Mouse (Mus musculus): ENCODE results near the gene Lrp2. TPM values are rescaled to one million over a fixed set of nuclear protein-coding genes. Genes with fewer than 3 reads are reported as not detected.

The Lrp2 gene
- total and polyA plus RNA-seq, 3 experiments = 0.01 TPM; not detected in 2

DNA sequence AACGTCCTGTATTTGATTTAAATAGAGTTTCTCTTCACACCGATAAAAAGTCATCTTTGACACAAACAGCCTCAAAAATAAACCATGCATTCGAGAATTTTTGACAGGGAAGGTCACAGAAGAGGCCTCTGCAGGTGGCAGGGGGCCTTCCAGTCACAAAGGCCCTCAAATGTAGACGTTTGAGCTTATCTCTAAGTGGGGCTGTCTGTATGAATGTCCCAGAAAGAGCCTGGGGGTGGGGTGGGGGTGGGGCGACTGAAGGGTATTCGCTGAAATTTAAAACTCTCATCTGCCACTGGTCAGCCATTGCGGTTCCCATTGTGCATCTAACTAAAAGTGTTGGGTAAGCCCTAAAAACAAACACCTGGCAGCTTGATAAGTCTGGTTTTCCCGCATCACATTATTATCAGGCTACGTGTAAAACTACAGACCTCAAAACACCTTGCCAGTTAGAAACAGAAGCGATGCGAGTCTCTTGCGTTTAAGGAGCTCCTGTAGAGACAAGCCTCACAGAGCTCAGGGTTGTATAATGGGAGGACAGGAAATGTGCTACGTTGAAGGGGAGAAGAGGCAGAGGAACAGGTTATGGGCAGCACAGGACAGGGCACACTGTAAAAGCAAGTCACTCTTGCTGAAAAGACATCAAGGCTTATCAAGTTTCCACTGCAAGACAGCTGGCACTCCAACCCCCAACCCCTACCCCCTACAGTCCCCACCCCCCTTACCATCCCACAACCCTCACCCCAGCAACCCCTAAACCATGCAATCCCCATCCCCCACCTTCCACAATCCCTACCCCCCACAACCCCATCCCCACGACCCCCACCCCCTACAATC, 55.0 kb downstream of the Lrp2 start:
- Histone ChIP-seq H3K36me3 (ENCODE audit: control insufficient read depth in 1 of 2, insufficient read depth in 2 of 2, low read length in 2 of 2) (no peaks in the 10 kb centered on the region), H3K27ac (ENCODE audit: control insufficient read depth, low read depth, low read length) (no peak overlapping the region), H3K27me3 (ENCODE audit: control insufficient read depth in 1 of 2, insufficient read depth in 2 of 2, low read length in 2 of 2) (no peaks in the 10 kb centered on the region), H3K79me2 (ENCODE audit: control insufficient read depth, insufficient read depth, low read length, poor library complexity) (no peaks in the 10 kb centered on the region), H3K9me3 (replicated peaks; ENCODE audit: insufficient read depth, low read length) (no peaks in the 10 kb centered on the region), H3K4me3 (ENCODE audit: control insufficient read depth in 1 of 2, insufficient read depth in 1 of 2, low read depth in 2 of 2, low read length in 2 of 2) (no peak overlapping the region), H3K4me1 (ENCODE audit: control insufficient read depth in 1 of 2, insufficient read depth in 2 of 2, low read length in 2 of 2) (no peaks in the 10 kb centered on the region), H3K9ac (ENCODE audit: control insufficient read depth, low read depth, low read length, poor library complexity, severe bottlenecking) (no peak overlapping the region)
- no peak for TF ChIP-seq E2F4 (IDR thresholded peaks at IDR 0.05; ENCODE audit: borderline replicate concordance, low read depth, low read length)
- no peak for TF ChIP-seq MAFK (IDR thresholded peaks at IDR 0.05; ENCODE audit: borderline replicate concordance, low read depth, low read length)
- TF ChIP-seq TAL1 (IDR thresholded peaks at IDR 0.05; ENCODE audit: low read length) = no peak
- no peak for TF ChIP-seq MYB (IDR thresholded peaks at IDR 0.05; ENCODE audit: low read depth, low read length)
- TF ChIP-seq NELFE (IDR thresholded peaks at IDR 0.05; ENCODE audit: low read depth, low read length) = no peak
- no peak for TF ChIP-seq POLR2AphosphoS2 (IDR thresholded peaks at IDR 0.05; ENCODE audit: low read length)
- TF ChIP-seq SIN3A (IDR thresholded peaks at IDR 0.05; ENCODE audit: low read length) = no peak
- no peak for TF ChIP-seq ZMIZ1 (IDR thresholded peaks at IDR 0.05; ENCODE audit: low read depth, low read length)
- no peak for TF ChIP-seq MAX (IDR thresholded peaks at IDR 0.05; ENCODE audit: low read length)
- no peak for TF ChIP-seq GATA1 (IDR thresholded peaks at IDR 0.05; ENCODE audit: low read depth, low read length)
- TF ChIP-seq MYC (IDR thresholded peaks at IDR 0.05; ENCODE audit: low read depth, low read length) = no peak
- TF ChIP-seq BHLHE40 (IDR thresholded peaks at IDR 0.05; ENCODE audit: borderline replicate concordance, low read depth, low read length) = no peak
- TF ChIP-seq RAD21 (IDR thresholded peaks at IDR 0.05; ENCODE audit: low read depth, low read length) = no peak
- no peak for TF ChIP-seq CHD2 (IDR thresholded peaks at IDR 0.05; ENCODE audit: low read length)
- TF ChIP-seq ZNF384 (IDR thresholded peaks at IDR 0.05; ENCODE audit: low read depth, low read length) = no peak
- TF ChIP-seq JUND (IDR thresholded peaks at IDR 0.05; ENCODE audit: low read depth, low read length) = no peak
- no peak for TF ChIP-seq SMC3 (IDR thresholded peaks at IDR 0.05; ENCODE audit: low read depth, low read length)
- TF ChIP-seq HCFC1 (IDR thresholded peaks at IDR 0.05; ENCODE audit: low read depth, low read length) = no peak
- no peak for TF ChIP-seq ZC3H11A (IDR thresholded peaks at IDR 0.05; ENCODE audit: low read depth, low read length)
- no peak for TF ChIP-seq GABPA (IDR thresholded peaks at IDR 0.05; ENCODE audit: low read depth, low read length)
- DNase-seq (ENCODE audit: low read depth, low spot score) = no peak

GRCm38 (mm10) chr2:69530126-69530525, 55.7 kb downstream of the Lrp2 start:
- no peak overlapping the region for H3K9ac ChIP-seq (ENCODE audit: control insufficient read depth, low read depth, low read length, poor library complexity, severe bottlenecking)
- no peaks in the 10 kb centered on the region for H3K4me1 ChIP-seq (ENCODE audit: control insufficient read depth in 1 of 2, insufficient read depth in 2 of 2, low read length in 2 of 2)
- H3K27me3 ChIP-seq (ENCODE audit: control insufficient read depth in 1 of 2, insufficient read depth in 2 of 2, low read length in 2 of 2) = 0 out of 4 replicates have a peak, but pooled peaks cover 0 to 1% of the 10 kb centered on the region in 2 experiments
- H3K4me3 ChIP-seq (ENCODE audit: control insufficient read depth in 1 of 2, insufficient read depth in 1 of 2, low read depth in 2 of 2, low read length in 2 of 2) = no peak overlapping the region
- H3K36me3 ChIP-seq (ENCODE audit: control insufficient read depth in 1 of 2, insufficient read depth in 2 of 2, low read length in 2 of 2) = no peaks in the 10 kb centered on the region
- no peaks in the 10 kb centered on the region for H3K9me3 ChIP-seq (replicated peaks; ENCODE audit: insufficient read depth, low read length)
- no peak for TF ChIP-seq POLR2AphosphoS5 (IDR thresholded peaks at IDR 0.05; ENCODE audit: borderline replicate concordance, low read depth, low read length)
- no peak for TF ChIP-seq ZC3H11A (IDR thresholded peaks at IDR 0.05; ENCODE audit: low read depth, low read length)
- no peak for TF ChIP-seq ELF1 (IDR thresholded peaks at IDR 0.05; ENCODE audit: low read depth, low read length)
- no peak for TF ChIP-seq GABPA (IDR thresholded peaks at IDR 0.05; ENCODE audit: low read depth, low read length)
- no peak for TF ChIP-seq ETS1 (IDR thresholded peaks at IDR 0.05; ENCODE audit: low read depth, low read length)
- TF ChIP-seq TBP (IDR thresholded peaks at IDR 0.05; ENCODE audit: low read depth, low read length) = no peak
- TF ChIP-seq GATA1 (IDR thresholded peaks at IDR 0.05; ENCODE audit: low read depth, low read length) = no peak
- no peak for TF ChIP-seq MXI1 (IDR thresholded peaks at IDR 0.05; ENCODE audit: low read depth, low read length)
- no peak for TF ChIP-seq ZKSCAN1 (IDR thresholded peaks at IDR 0.05; ENCODE audit: low read depth, low read length)
- TF ChIP-seq KAT2A (conservative IDR thresholded peaks at IDR 0.05; ENCODE audit: low read depth, low read length) = no peak
- TF ChIP-seq USF1 (IDR thresholded peaks at IDR 0.05; ENCODE audit: low read depth, low read length) = no peak
- no peak for TF ChIP-seq SMC3 (IDR thresholded peaks at IDR 0.05; ENCODE audit: low read depth, low read length)
- no peak overlapping the region for H3K27ac ChIP-seq (ENCODE audit: control insufficient read depth, low read depth, low read length)
- DNase-seq (ENCODE audit: low read depth, low spot score) = no peak
- H3K79me2 ChIP-seq (ENCODE audit: control insufficient read depth, insufficient read depth, low read length, poor library complexity) = no peaks in the 10 kb centered on the region

Measured in MEL (cell line).